Mouse (Mus musculus): ENCODE measurements at regions not wholly inside any gene's neighbourhood (a gene's known extent, or its start where the extent isn't known, plus 50 kb on each side); places are given as distances from the start of the nearest gene placed in this dataset.

- DNase-seq: peak in 1 of 2 experiments; percentile 3
Measured at GRCm38 (mm10) chr4:30583417-30583816, 1380.5 kb upstream of the Map3k7 start.

GRCm38 (mm10) chr4:30608858-30609257, 1355.0 kb upstream of the Map3k7 start:
- DNase-seq: no peak

GRCm38 (mm10) chr4:30609795-30610194, 1354.1 kb upstream of the Map3k7 start:
- no peak for DNase-seq

DNA sequence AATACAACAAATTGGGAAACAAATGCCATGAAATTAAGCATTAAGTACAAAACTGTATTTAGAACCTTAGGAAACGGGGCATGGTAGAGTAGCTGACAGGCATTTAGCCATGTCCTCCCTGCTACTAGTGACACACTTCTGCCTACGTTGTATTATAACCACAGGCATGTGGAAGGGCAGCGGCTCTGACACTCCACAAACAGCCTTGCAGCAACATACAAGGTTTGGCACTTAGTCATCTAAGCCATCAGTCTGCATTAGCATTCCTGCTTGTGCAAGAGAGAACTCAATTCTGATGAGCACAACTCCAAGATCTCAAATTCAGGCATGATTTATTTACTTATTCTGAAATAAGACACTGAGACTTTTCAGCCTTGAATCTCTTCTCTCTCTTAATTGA, 1353.4 kb upstream of the Map3k7 start:
- no peak for DNase-seq
